ENCODE assay signal across 16 mouse cellular contexts in genomic region chr15:24980841-24981240, GRCm38 (mm10).
A peak's percentile ranks its signal among the peaks of the same experiment; 100 is the strongest.
DNase-seq lines count a peak whose midpoint lies in the region.
"Had no signal": no experiment of that assay in that cellular context is flagged by ENCODE, and none has a peak within 500 bp of the region (broad histone marks: within the 10 kb centered on the region; RNA-seq: fewer than 3 reads in every experiment).

No protein-coding gene starts in this region.

- no peak overlapping the region for H3K4me3 ChIP-seq in embryonic facial prominence, embryonic 10.5 days
- H3K4me3 ChIP-seq: gastrocnemius, adult 2 months; heart, embryonic 12.5 days; stomach, embryonic 15.5 days had no signal

- H3K27me3 ChIP-seq in embryonic facial prominence, embryonic 10.5 days (replicated peaks; ENCODE audit: low read depth, poor library complexity, severe bottlenecking), result no peaks in the 10 kb centered on the region
- H3K27me3 ChIP-seq: heart, embryonic 12.5 days; stomach, embryonic 15.5 days had no signal

- H3K4me1 ChIP-seq in embryonic facial prominence, embryonic 10.5 days, result peaks cover 6% of the 10 kb centered on the region
- H3K4me1 ChIP-seq: heart, embryonic 12.5 days; stomach, embryonic 15.5 days had no signal

- no peak overlapping the region for H3K27ac ChIP-seq in embryonic facial prominence, embryonic 10.5 days (replicated peaks)
- H3K27ac ChIP-seq: gastrocnemius, adult 2 months; stomach, embryonic 15.5 days had no signal

- peak; percentile 4 for DNase-seq in kidney, adult 9 months
- no peak for DNase-seq in kidney, adult 11 months
- DNase-seq in ZHBTc4 (ENCODE audit: low read depth, low spot score), result peak; percentile 5
- DNase-seq in embryonic facial prominence, embryonic 10.5 days (ENCODE audit: low spot score), result peak; percentile 41
- peak; percentile 38 to 61 for DNase-seq in kidney, postnatal 4 days
- no peak for DNase-seq in urinary bladder, postnatal 36 days (ENCODE audit: low spot score in 2 of 2)
- no peak for DNase-seq in thymus, postnatal 10 days (ENCODE audit: low spot score in 2 of 2)
- DNase-seq: adrenal gland, postnatal 36 days; B cell, adult 2 months; cerebellum, adult 9-10 months; gastrocnemius, adult 2 months; lung, adult 2 months; right cerebral cortex, postnatal 14 days; thymus, postnatal 36 days had no signal

- WGBS in embryonic facial prominence, embryonic 10.5 days, result 17% methylated on average over 4 of the region's 4 CpGs

- no peaks in the 10 kb centered on the region for H3K36me3 ChIP-seq in embryonic facial prominence, embryonic 10.5 days (replicated peaks)
- H3K36me3 ChIP-seq: heart, embryonic 12.5 days; stomach, embryonic 15.5 days had no signal

- no peaks in the 10 kb centered on the region for H3K9me3 ChIP-seq in embryonic facial prominence, embryonic 10.5 days
- H3K9me3 ChIP-seq: heart, embryonic 12.5 days; stomach, embryonic 15.5 days had no signal

Comparison
In these comparisons a context has a peak if more than half of its experiments do, and no peak if none do; other contexts are left out.
1. DNase-seq: peak in kidney, adult 9 months (single experiment), ZHBTc4 (single experiment), embryonic facial prominence, embryonic 10.5 days (single experiment) and kidney, postnatal 4 days (2 of 2); none in kidney, adult 11 months (single experiment), urinary bladder, postnatal 36 days (0 of 2) and thymus, postnatal 10 days (0 of 2).